Mouse (Mus musculus) forebrain, embryonic 11.5 days (tissue): ENCODE results near the gene Klhl12. TPM values are rescaled to one million over a fixed set of nuclear protein-coding genes. Genes with fewer than 3 reads are reported as not detected.

ENCODE experiments used
- ATAC-seq: fragments of 200-750 bp; cut with Nextera tagmentation; replicated peaks from 2 replicates; pipeline ENCODE4 v1.8.0; 2017; ENCODE audit warnings: moderate TSS enrichment; ENCODE audit not compliant: low FRiP score
- DNase-seq: peaks from one replicate; pipeline ENCODE4 v3.0.0-alpha.2; 2017; ENCODE audit warnings: low spot score
- H3K27ac ChIP-seq: fragments of 300-500 bp; sonication (generic); 2 replicates; pipeline ENCODE4 v1.5.1; 2014; ENCODE audit warnings: low read depth, low read length
- H3K27me3 ChIP-seq: fragments of 300-500 bp; sonication (generic); 2 replicates; pipeline ENCODE4 v1.6.1; 2014; ENCODE audit warnings: mild to moderate bottlenecking, low read length, mixed read lengths; ENCODE audit not compliant: control insufficient read depth, insufficient read depth
- H3K36me3 ChIP-seq: fragments of 300-500 bp; sonication (generic); 2 replicates; pipeline ENCODE4 v1.6.1; 2014; ENCODE audit warnings: mild to moderate bottlenecking, low read length, moderate library complexity, mixed read lengths; ENCODE audit not compliant: control insufficient read depth, insufficient read depth
- H3K4me1 ChIP-seq: fragments of 300-500 bp; sonication (generic); replicated peaks from 2 replicates; pipeline ENCODE4 v1.6.1; 2014; ENCODE audit warnings: low read length, mixed read lengths; ENCODE audit not compliant: control insufficient read depth, insufficient read depth
- H3K4me2 ChIP-seq: fragments of 300-500 bp; sonication (generic); 2 replicates; pipeline ENCODE4 v1.6.1; 2014; ENCODE audit warnings: low read depth, mild to moderate bottlenecking, low read length, moderate library complexity, mixed read lengths; ENCODE audit not compliant: severe bottlenecking
- H3K4me3 ChIP-seq: fragments of 300-500 bp; sonication (generic); 2 replicates; pipeline ENCODE4 v1.5.1; 2014; ENCODE audit warnings: low read depth, low read length
- H3K9ac ChIP-seq: fragments of 300-500 bp; sonication (generic); 2 replicates; pipeline ENCODE4 v1.6.1; 2014; ENCODE audit warnings: low read length
- H3K9me3 ChIP-seq: fragments of 300-500 bp; sonication (generic); 2 replicates; pipeline ENCODE4 v1.6.1; 2016; ENCODE audit warnings: low read length, mixed read lengths; ENCODE audit not compliant: control insufficient read depth
- WGBS: fragments of 180-500 bp; shearing (Covaris S2); extraction: QIAGEN DNeasy Blood & Tissue Kit; methylation state at CpG from one replicate; pipeline ENCODE4 v1.1.7; 2014; 5-methylcytosine and 5-hydroxymethylcytosine counted together
- polyA plus RNA-seq: library from polyadenylated mRNA; unstranded; fragments of >200 nt; fragmentation: Nextera tagmentation; extraction: Ambion mirVana; gene quantifications from 2 replicates; pipeline ENCODE4 v1.2.1, GENCODE M21; 2014

Klhl12 gene
- polyA plus RNA-seq, 1 experiment from 2014 or later, result 34.1 TPM

GRCm38 (mm10) chr1:134495216-134495539 is 39.8 kb downstream of the Klhl12 start:
- no peak for DNase-seq
- Histone ChIP-seq H3K9ac (peak overlapping the region; percentile 72), H3K4me3 (peak overlapping the region; percentile 48), H3K4me1 (no peaks in the 10 kb centered on the region; the same call in 1 of the 2 replicates), H3K27ac (peak overlapping the region; percentile 83; the same call in 1 of the 2 replicates), H3K4me2 (peak overlapping the region; percentile 59), H3K27me3 (no peaks in the 10 kb centered on the region), H3K9me3 (no peaks in the 10 kb centered on the region), H3K36me3 (no peaks in the 10 kb centered on the region; the same call in 1 of the 2 replicates)
- ATAC-seq, result no peak
- WGBS, result 27% methylated on average over 5 of the region's 5 CpGs

DNA sequence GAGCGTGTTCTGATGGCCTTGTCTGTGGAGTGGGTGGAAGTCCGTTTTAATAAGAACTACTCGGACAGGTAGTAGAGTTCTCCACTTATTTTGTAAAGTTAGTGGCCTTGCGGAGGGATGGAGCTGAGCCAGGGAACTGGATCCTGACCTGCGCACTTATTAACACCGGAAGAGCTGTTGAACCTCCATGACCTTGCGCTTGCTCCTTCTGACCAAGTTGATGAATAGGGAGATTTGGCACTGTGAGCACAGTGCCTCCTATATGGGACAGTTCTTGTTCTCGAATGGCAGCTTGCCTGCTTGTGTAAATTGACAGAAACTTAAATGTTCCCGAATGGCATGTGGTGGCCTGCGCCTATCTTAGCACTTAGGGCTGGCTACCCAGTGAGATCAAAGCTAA is 40.7 kb downstream of the Klhl12 start:
- H3K9me3 ChIP-seq, result no peaks in the 10 kb centered on the region
- no peak for ATAC-seq
- no peak overlapping the region for H3K27ac ChIP-seq
- no peaks in the 10 kb centered on the region for H3K27me3 ChIP-seq
- no peaks in the 10 kb centered on the region; the same call in 1 of the 2 replicates for H3K36me3 ChIP-seq
- no peak overlapping the region for H3K4me2 ChIP-seq
- no peaks in the 10 kb centered on the region; the same call in 1 of the 2 replicates for H3K4me1 ChIP-seq
- H3K4me3 ChIP-seq, result no peak overlapping the region
- no peak for DNase-seq
- WGBS, result 90% methylated on average over 10 of the region's 10 CpGs
- H3K9ac ChIP-seq, result no peak overlapping the region

DNA sequence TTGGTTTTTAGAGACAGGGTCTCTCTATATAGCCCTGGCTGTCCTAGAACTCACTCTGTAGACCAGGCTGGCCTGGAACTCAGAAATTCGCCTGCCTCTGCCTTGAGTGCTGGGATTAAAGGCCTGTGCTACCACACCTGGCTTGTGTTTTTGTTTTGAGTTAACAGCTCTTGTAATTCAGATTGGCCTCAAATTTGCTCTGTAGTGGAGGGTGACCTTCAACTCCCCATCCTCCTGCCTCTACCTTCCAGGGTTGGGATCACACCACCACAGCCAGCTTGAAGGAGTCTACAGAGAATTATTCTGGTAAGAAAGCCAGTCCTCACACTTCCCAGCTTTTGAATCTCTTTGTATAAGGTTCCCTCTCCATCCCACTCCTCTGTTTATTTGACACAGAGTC is 45.6 kb downstream of the Klhl12 start:
- DNase-seq (no peak), ATAC-seq (no peak)
- H3K4me2 ChIP-seq, result no peak overlapping the region
- H3K4me1 ChIP-seq, result no peaks in the 10 kb centered on the region
- WGBS, result 88% methylated on average over 1 of the region's 1 CpGs
- no peak overlapping the region for H3K9ac ChIP-seq
- no peaks in the 10 kb centered on the region for H3K27me3 ChIP-seq
- H3K4me3 ChIP-seq, result no peak overlapping the region
- H3K36me3 ChIP-seq, result no peaks in the 10 kb centered on the region; the same call in 1 of the 2 replicates
- H3K9me3 ChIP-seq, result no peaks in the 10 kb centered on the region
- no peak overlapping the region for H3K27ac ChIP-seq

GRCm38 (mm10) chr1:134506201-134506600 is 50.9 kb downstream of the Klhl12 start:
- DNase-seq (no peak), ATAC-seq (no peak)
- Histone ChIP-seq H3K27ac (no peak overlapping the region), H3K4me3 (no peak overlapping the region), H3K9ac (no peak overlapping the region), H3K4me2 (no peak overlapping the region), H3K9me3 (no peaks in the 10 kb centered on the region), H3K4me1 (no peaks in the 10 kb centered on the region), H3K36me3 (peaks cover 3% of the 10 kb centered on the region; the same call in 1 of the 2 replicates), H3K27me3 (no peaks in the 10 kb centered on the region)
- 91% methylated on average over 8 of the region's 8 CpGs for WGBS

- peaks cover 9% of the 10 kb centered on the region; the same call in 1 of the 2 replicates for H3K4me1 ChIP-seq
- peaks cover 8% of the 10 kb centered on the region; the same call in 1 of the 2 replicates for H3K27me3 ChIP-seq
- no peaks in the 10 kb centered on the region for H3K9me3 ChIP-seq
- H3K4me2 ChIP-seq, result no peak overlapping the region
- WGBS, result 62% methylated on average over 7 of the region's 7 CpGs
- H3K27ac ChIP-seq, result no peak overlapping the region
- H3K36me3 ChIP-seq, result peaks cover 3% of the 10 kb centered on the region; the same call in 1 of the 2 replicates
- H3K4me3 ChIP-seq, result no peak overlapping the region
- H3K9ac ChIP-seq, result no peak overlapping the region
- ATAC-seq (no peak), DNase-seq (no peak)
Observed at GRCm38 (mm10) chr1:134510018-134510417, 54.7 kb downstream of the Klhl12 start.

DNA sequence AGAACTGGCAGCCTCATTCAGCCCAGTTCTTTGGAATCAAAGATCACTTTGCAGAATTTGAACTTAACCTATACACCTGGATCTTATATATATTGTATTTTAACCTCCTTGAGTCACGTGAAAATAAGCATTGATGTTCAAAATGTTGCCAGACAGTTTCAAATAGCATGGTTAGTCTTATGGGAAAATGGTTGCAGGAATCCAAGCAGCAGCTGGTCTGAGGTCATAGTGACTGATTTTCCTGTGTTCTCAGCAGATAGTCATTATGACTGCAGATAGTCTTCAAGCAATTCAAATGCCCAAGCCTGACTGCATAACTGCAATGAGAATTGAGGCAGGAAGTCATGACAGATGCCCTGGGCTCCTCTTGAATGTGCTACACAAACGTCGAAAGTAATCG is 56.9 kb downstream of the Klhl12 start:
- H3K4me1 ChIP-seq, result peaks cover 13% of the 10 kb centered on the region; the same call in 1 of the 2 replicates
- no peaks in the 10 kb centered on the region for H3K9me3 ChIP-seq
- H3K27me3 ChIP-seq, result peaks cover 8% of the 10 kb centered on the region; the same call in 1 of the 2 replicates
- no peak for ATAC-seq
- no peak overlapping the region for H3K4me2 ChIP-seq
- WGBS, result 55% methylated on average over 4 of the region's 4 CpGs
- H3K4me3 ChIP-seq, result no peak overlapping the region
- no peak for DNase-seq
- no peaks in the 10 kb centered on the region for H3K36me3 ChIP-seq
- H3K27ac ChIP-seq, result no peak overlapping the region
- H3K9ac ChIP-seq, result no peak overlapping the region

- no peak overlapping the region for H3K9ac ChIP-seq
- no peak overlapping the region for H3K4me2 ChIP-seq
- no peak overlapping the region for H3K4me3 ChIP-seq
- no peaks in the 10 kb centered on the region for H3K36me3 ChIP-seq
- H3K9me3 ChIP-seq, result no peaks in the 10 kb centered on the region
- ATAC-seq (no peak), DNase-seq (no peak)
- WGBS, result 62% methylated on average over 6 of the region's 6 CpGs
- H3K27ac ChIP-seq, result no peak overlapping the region
- peaks cover 8% of the 10 kb centered on the region; the same call in 1 of the 2 replicates for H3K27me3 ChIP-seq
- H3K4me1 ChIP-seq, result peaks cover 13% of the 10 kb centered on the region; the same call in 1 of the 2 replicates
Observed at GRCm38 (mm10) chr1:134512584-134512983, 57.3 kb downstream of the Klhl12 start.

DNA sequence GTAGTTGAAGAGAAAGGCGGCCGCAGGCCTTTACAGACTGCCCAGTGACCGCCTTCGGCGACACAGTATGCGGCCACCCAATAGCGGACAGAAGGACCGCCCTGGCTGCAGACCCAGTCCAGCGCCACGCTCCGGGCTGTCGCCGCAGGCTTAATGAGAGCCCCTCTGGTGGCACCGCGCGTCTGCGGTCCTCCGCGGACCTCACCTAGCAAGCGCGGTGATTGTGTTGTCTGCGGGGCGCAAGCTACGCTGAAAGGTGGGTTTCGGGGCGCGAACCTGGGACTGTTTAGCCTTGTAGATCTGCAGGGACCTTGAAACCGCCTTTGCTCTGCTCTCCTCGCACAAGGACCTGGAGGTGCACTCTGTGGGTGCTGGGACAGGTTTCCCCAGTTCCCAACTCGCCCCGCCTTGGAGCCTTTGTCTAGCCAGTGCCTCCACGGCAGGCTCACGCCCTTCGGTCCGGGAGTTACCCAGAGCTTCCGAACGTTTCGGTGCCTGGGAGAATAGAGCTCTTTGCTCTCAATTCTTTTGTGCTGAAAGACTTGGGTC is 58.1 kb downstream of the Klhl12 start:
- WGBS, result under 1% methylated on average over 38 of the region's 38 CpGs
- H3K27ac ChIP-seq, result no peak overlapping the region
- no peaks in the 10 kb centered on the region for H3K9me3 ChIP-seq
- H3K4me1 ChIP-seq, result peaks cover 13% of the 10 kb centered on the region; the same call in 1 of the 2 replicates
- peak overlapping the region; percentile 47 for H3K9ac ChIP-seq
- peak overlapping the region; percentile 66 for H3K4me2 ChIP-seq
- H3K36me3 ChIP-seq, result no peaks in the 10 kb centered on the region
- peaks cover 8% of the 10 kb centered on the region; the same call in 1 of the 2 replicates for H3K27me3 ChIP-seq
- H3K4me3 ChIP-seq, result peak overlapping the region; percentile 33
- ATAC-seq (no peak), DNase-seq (peak; percentile 67)
